Mouse (Mus musculus) midbrain, embryonic 14.5 days (tissue): ENCODE results near the gene Map3k5. TPM values are rescaled to one million over a fixed set of nuclear protein-coding genes. Genes with fewer than 3 reads are reported as not detected.

Experiments used
- ATAC-seq: fragments of 200-750 bp; cut with Nextera tagmentation; 2 replicates; pipeline ENCODE4 v1.8.0; 2017; ENCODE audit warnings: moderate number of reproducible peaks, moderate library complexity; ENCODE audit not compliant: low FRiP score, low TSS enrichment
- DNase-seq: peaks from one replicate; pipeline ENCODE4 v3.0.0-alpha.2; 2015
- H3K27ac ChIP-seq: fragments of 300-500 bp; sonication (generic); replicated peaks from 2 replicates; pipeline ENCODE4 v1.5.1; 2014; ENCODE audit warnings: mild to moderate bottlenecking, low read depth, low read length, moderate library complexity
- H3K27me3 ChIP-seq: fragments of 300-500 bp; sonication (generic); 2 replicates; pipeline ENCODE4 v1.6.1; 2014; ENCODE audit warnings: low read length, control low read depth, mixed read lengths; ENCODE audit not compliant: control insufficient read depth, insufficient read depth
- H3K36me3 ChIP-seq: fragments of 300-500 bp; sonication (generic); 2 replicates; pipeline ENCODE4 v1.6.1; 2014; ENCODE audit warnings: low read length, control low read depth; ENCODE audit not compliant: control insufficient read depth, insufficient read depth
- H3K4me1 ChIP-seq: fragments of 300-500 bp; sonication (generic); 2 replicates; pipeline ENCODE4 v1.6.1; 2014; ENCODE audit warnings: mild to moderate bottlenecking, antibody characterized with exemption, low read length, control low read depth; ENCODE audit not compliant: control insufficient read depth, insufficient read depth
- H3K4me2 ChIP-seq: fragments of 300-500 bp; sonication (generic); 2 replicates; pipeline ENCODE4 v1.6.1; 2014; ENCODE audit warnings: mild to moderate bottlenecking, low read length, moderate library complexity
- H3K4me3 ChIP-seq: fragments of 300-500 bp; sonication (generic); replicated peaks from 2 replicates; pipeline ENCODE4 v1.5.1; 2014; ENCODE audit warnings: low read depth, low read length
- H3K9ac ChIP-seq: fragments of 300-500 bp; sonication (generic); replicated peaks from 2 replicates; pipeline ENCODE4 v1.6.1; 2014; ENCODE audit warnings: mild to moderate bottlenecking, low read length, moderate library complexity
- H3K9me3 ChIP-seq: fragments of 300-500 bp; sonication (generic); 2 replicates; pipeline ENCODE4 v1.6.1; 2016; ENCODE audit warnings: low read length, control low read depth, mixed read lengths; ENCODE audit not compliant: control insufficient read depth
- WGBS: fragments of 180-500 bp; shearing (Covaris S2); extraction: QIAGEN DNeasy Blood & Tissue Kit; methylation state at CpG from one replicate; pipeline ENCODE4 v1.1.7; 2014; 5-methylcytosine and 5-hydroxymethylcytosine counted together
- polyA plus RNA-seq: library from polyadenylated mRNA; unstranded; fragments of >200 nt; fragmentation: Nextera tagmentation; extraction: Ambion mirVana; gene quantifications from 2 replicates; pipeline ENCODE4 v1.2.1, GENCODE M21; 2014

Map3k5 gene
- polyA plus RNA-seq, 1 experiment from 2014 or later = 0.72 TPM

DNA sequence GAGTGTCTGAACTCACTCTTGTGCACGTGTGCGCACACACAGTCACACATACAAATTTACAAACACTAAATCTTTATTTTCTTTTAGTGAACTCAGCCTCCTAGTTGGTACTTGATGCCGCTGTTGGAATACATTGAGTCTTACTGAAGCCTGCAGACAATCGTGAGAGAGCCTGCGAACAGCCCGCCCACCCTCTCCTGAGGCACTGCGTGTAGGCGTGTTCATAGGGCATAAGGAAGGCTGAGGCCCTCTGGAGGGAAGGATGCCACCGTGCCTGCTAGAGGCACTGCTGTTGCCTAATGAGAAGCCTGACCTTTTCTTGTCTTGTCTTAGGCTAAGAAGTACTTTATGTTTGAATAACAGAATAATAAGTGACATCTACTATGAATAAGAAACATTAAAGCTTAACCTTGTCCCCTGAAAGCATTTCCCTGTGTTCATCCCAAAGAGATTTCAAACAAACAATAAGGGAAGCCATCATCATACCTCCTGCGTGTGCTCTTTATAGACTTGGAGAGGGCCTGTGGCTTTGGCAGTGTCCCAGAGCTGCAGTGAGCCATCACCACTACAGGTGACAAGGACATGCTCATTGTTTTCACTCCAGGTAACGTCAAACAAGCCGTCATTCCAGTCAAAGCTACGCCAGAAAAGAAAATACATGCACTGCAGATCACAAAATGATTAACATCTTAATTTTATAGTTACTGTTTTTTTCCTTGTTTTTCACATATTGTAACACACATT, 30.0 kb upstream of the Map3k5 start:
- H3K4me3 ChIP-seq = no peak overlapping the region
- H3K4me1 ChIP-seq = no peaks in the 10 kb centered on the region
- H3K27me3 ChIP-seq = no peaks in the 10 kb centered on the region
- H3K36me3 ChIP-seq = peaks cover 3% of the 10 kb centered on the region; the same call in 1 of the 2 replicates
- WGBS = 83% methylated on average over 13 of the region's 13 CpGs
- DNase-seq (no peak), ATAC-seq (no peak)
- H3K9me3 ChIP-seq = no peaks in the 10 kb centered on the region
- H3K27ac ChIP-seq = no peak overlapping the region
- no peak overlapping the region for H3K4me2 ChIP-seq
- no peak overlapping the region for H3K9ac ChIP-seq

DNA sequence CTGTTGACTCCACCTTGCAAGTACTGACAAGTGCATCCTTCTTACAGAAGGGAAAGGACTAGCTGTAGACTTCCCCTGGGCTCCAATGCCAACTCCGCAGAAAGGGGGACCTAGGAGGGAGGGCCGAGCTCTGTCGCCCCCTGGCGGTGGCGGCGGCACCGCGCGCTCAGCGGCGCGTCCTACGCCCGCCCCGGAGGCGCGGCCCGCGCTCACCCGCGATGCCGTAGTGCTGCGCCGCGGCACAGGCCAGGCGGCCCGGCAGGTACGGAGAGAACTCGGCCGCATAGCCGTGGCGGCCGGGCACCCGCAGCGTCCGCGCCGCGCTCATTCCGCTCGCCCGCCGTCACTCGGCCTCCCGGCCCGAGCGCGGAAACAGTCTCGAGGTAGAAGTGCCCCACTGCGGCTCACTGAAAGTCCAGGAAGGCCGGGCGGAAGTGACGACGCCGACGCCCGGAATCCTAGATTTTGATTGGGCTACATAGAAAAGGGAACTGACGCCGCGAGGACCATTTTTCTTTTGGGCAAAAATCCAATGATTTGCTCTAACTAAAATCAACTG, 26.9 kb upstream of the Map3k5 start, which contains the start of gene Pex7:
TSS of gene Pex7 (minus strand) at position 444 of the 559 bp plus-strand sequence.
- H3K4me3 ChIP-seq = peak within 1 kb of the TSS; percentile 71
- H3K36me3 ChIP-seq = no peaks in the 10 kb centered on the region
- peak within 1 kb of the TSS; percentile 79 for H3K9ac ChIP-seq
- no peaks in the 10 kb centered on the region for H3K4me1 ChIP-seq
- DNase-seq (peak; percentile 98), ATAC-seq (peak; percentile 98)
- H3K27me3 ChIP-seq = no peaks in the 10 kb centered on the region
- H3K4me2 ChIP-seq = peak within 1 kb of the TSS; percentile 35
- H3K27ac ChIP-seq = peak within 1 kb of the TSS; percentile 98
- under 1% methylated on average over 50 of the region's 60 CpGs for WGBS
- H3K9me3 ChIP-seq = no peaks in the 10 kb centered on the region

DNA sequence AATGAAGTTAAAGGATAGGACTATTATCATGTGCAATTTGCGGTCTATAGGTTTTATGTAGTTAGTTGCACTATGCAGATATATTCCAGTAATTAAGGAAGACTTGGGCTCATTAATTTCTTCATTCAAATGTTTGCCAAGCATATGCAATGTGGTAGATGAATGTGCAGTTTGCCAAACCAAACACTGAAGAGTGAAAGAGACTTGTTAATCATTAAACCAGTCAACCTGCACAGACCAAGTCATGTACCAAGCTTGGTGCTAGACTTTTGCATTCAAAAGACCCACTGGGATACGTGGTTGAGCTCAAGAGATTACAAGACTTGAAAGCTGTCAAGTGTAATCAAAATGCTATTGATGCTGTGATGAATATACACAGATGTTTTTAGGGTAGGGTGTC, 26.2 kb upstream of the Map3k5 start:
- Histone ChIP-seq H3K27ac (no peak overlapping the region), H3K4me1 (no peaks in the 10 kb centered on the region), H3K9ac (no peak overlapping the region), H3K4me2 (no peak overlapping the region), H3K9me3 (no peaks in the 10 kb centered on the region), H3K36me3 (no peaks in the 10 kb centered on the region), H3K4me3 (no peak overlapping the region), H3K27me3 (no peaks in the 10 kb centered on the region)
- no peak for DNase-seq
- ATAC-seq = no peak
- 81% methylated on average over 2 of the region's 2 CpGs for WGBS

DNA sequence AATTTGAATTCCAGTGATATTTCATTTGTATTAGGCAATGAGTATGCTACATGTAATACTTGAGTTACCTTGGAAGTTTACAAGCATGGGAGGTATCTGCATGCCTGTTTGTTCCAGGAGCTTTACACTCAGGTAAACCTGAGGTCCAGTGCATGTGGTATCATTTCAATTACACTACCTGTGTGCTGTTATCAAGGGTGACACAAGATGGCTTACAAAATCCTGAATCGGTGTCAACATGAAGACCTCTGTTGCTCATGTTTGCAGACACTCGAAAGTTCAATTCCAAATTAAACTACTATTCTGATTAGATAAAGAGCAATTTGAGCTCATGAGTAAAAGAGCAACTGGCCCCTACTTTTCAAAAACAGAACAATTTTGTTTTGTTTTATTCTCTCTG, 23.8 kb upstream of the Map3k5 start:
- no peaks in the 10 kb centered on the region for H3K4me1 ChIP-seq
- WGBS = 98% methylated on average over 2 of the region's 2 CpGs
- H3K4me2 ChIP-seq = no peak overlapping the region
- H3K4me3 ChIP-seq = no peak overlapping the region
- H3K9ac ChIP-seq = no peak overlapping the region
- DNase-seq (no peak), ATAC-seq (no peak)
- H3K27ac ChIP-seq = no peak overlapping the region
- H3K27me3 ChIP-seq = no peaks in the 10 kb centered on the region
- H3K9me3 ChIP-seq = no peaks in the 10 kb centered on the region
- no peaks in the 10 kb centered on the region for H3K36me3 ChIP-seq

DNA sequence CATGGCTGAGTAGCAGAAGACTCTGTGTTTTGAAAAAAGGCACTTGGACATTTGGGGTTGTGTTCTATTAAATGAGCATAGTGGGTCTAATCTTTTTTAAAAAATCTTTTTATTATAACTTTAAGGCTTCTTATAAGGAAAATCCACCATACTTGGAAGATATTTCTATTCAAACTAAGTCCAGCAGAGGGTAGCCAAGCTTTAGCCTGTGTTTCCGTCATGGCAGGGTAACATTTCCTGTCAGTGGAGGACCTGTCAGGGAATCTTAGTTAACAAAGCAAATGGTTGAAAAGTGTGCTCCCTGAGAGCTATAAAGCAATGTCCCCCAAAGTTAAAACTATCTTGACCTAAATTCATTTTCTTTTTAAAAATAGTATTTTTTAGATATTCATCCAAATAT, 22.7 kb upstream of the Map3k5 start:
- H3K27ac ChIP-seq = no peak overlapping the region
- H3K4me2 ChIP-seq = no peak overlapping the region
- no peaks in the 10 kb centered on the region for H3K9me3 ChIP-seq
- 33% methylated on average over 1 of the region's 1 CpGs for WGBS
- H3K4me3 ChIP-seq = no peak overlapping the region
- H3K36me3 ChIP-seq = no peaks in the 10 kb centered on the region
- H3K9ac ChIP-seq = no peak overlapping the region
- no peaks in the 10 kb centered on the region for H3K27me3 ChIP-seq
- ATAC-seq (no peak), DNase-seq (peak; percentile 64)
- no peaks in the 10 kb centered on the region for H3K4me1 ChIP-seq

DNA sequence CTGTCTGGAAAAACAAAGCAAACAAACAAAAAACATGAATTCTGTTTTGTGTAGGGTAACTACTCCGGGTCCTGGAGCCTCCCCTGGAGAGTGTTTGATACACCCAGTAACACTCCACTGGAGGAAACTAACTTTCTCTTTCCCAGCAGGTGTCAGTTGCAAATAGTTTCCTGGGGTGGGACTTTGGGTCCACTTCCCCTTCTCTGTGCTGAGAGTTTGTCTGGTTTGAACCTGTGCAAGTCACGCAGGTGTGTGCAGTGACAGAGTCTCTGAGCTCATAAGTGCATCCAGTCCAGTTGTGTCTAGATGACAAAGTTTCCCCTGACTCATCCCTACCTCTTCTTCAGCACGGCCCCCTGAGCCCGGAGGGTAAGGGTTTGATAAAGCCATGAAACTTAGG, 20.5 kb upstream of the Map3k5 start:
- ATAC-seq (no peak), DNase-seq (no peak)
- no peaks in the 10 kb centered on the region for H3K27me3 ChIP-seq
- no peak overlapping the region for H3K4me3 ChIP-seq
- H3K27ac ChIP-seq = no peak overlapping the region
- no peak overlapping the region for H3K9ac ChIP-seq
- no peaks in the 10 kb centered on the region for H3K4me1 ChIP-seq
- no peaks in the 10 kb centered on the region for H3K36me3 ChIP-seq
- WGBS = 89% methylated on average over 4 of the region's 4 CpGs
- H3K9me3 ChIP-seq = no peaks in the 10 kb centered on the region
- H3K4me2 ChIP-seq = no peak overlapping the region

DNA sequence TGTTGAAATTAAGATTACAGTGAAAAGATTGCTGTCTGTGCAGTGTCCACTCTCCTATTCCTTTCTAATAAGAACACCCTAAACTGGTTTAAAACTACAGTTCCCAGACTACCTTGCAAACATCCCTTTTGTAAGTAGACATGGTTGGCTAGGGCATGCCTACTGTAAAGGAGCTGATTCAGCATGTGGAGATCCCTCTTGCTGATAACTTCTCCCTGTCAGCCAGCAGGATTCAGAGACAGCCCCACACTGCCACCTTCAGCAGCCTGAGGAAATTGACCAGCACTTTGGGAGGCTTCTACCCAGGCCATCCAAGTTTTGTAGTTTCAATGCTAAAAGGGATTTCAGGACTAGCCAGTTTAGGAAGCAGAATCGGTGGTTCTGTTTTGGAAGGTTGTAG, 19.0 kb upstream of the Map3k5 start:
- Histone ChIP-seq H3K9me3 (no peaks in the 10 kb centered on the region), H3K4me3 (no peak overlapping the region), H3K4me1 (no peaks in the 10 kb centered on the region), H3K4me2 (no peak overlapping the region), H3K27me3 (no peaks in the 10 kb centered on the region), H3K36me3 (no peaks in the 10 kb centered on the region), H3K9ac (no peak overlapping the region), H3K27ac (no peak overlapping the region)
- ATAC-seq (no peak), DNase-seq (peak; percentile 60)
- WGBS = 58% methylated on average over 1 of the region's 1 CpGs

DNA sequence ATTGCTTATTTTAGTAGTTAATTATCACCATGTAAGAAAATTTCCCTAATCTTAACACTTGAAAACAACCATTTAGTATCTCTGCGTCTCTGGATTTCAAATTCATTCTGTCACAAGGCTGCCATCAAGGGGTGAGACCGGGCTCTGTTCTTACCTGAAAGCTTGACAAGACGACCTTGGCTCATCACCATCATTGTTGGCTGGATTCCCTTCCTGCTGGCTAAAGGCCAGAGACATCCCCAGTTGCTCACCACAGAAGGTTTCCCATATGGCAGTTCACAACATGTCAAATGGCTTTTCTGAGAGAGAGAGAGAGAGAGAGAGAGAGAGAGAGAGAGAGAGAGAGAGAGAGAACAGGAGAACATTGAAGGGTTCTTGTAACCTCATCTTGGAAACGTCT, 11.9 kb upstream of the Map3k5 start:
- Histone ChIP-seq H3K4me3 (no peak overlapping the region), H3K27ac (no peak overlapping the region), H3K4me1 (no peaks in the 10 kb centered on the region), H3K4me2 (no peak overlapping the region), H3K9me3 (no peaks in the 10 kb centered on the region), H3K9ac (no peak overlapping the region), H3K27me3 (no peaks in the 10 kb centered on the region), H3K36me3 (no peaks in the 10 kb centered on the region)
- no peak for ATAC-seq
- DNase-seq = peak; percentile 22
- WGBS = 62% methylated on average over 4 of the region's 4 CpGs

DNA sequence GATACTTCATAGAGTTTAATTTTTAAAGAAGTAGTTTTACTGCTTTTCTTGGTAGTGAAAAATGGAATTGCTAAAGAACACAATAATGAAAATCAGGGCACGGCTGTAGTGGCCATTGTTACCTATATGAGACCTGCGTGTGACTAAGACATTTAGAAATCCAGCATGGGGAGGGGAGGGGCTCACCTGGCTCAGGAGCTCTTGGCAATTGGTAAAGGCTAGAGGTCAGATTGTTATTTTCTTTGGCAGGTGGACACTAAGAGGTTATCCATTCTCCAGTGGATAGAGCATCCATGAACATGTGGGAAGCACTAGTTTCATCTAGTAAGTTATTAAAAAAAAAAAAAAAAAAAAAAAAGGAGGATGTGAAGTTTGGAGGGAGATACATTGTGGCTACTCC, 10.0 kb upstream of the Map3k5 start:
- Histone ChIP-seq H3K4me2 (no peak overlapping the region), H3K4me1 (no peaks in the 10 kb centered on the region), H3K9me3 (no peaks in the 10 kb centered on the region), H3K27me3 (no peaks in the 10 kb centered on the region), H3K4me3 (no peak overlapping the region), H3K9ac (no peak overlapping the region), H3K36me3 (no peaks in the 10 kb centered on the region), H3K27ac (no peak overlapping the region)
- ATAC-seq = no peak
- DNase-seq = no peak
- 75% methylated on average over 2 of the region's 2 CpGs for WGBS
